Mouse (Mus musculus): ENCODE measurements around the gene Copg2. TPM values are rescaled to one million over a fixed set of nuclear protein-coding genes. Genes with fewer than 3 reads are reported as not detected.

Copg2 gene
- polyA plus RNA-seq (2012; rRNA removed) (5.2 and 7.8 TPM in 2 replicates), polyA plus RNA-seq (2014; fragmentation: Nextera tagmentation; extraction: Ambion mirVana) (6.8 and 9.1 TPM in 2 replicates)

DNA sequence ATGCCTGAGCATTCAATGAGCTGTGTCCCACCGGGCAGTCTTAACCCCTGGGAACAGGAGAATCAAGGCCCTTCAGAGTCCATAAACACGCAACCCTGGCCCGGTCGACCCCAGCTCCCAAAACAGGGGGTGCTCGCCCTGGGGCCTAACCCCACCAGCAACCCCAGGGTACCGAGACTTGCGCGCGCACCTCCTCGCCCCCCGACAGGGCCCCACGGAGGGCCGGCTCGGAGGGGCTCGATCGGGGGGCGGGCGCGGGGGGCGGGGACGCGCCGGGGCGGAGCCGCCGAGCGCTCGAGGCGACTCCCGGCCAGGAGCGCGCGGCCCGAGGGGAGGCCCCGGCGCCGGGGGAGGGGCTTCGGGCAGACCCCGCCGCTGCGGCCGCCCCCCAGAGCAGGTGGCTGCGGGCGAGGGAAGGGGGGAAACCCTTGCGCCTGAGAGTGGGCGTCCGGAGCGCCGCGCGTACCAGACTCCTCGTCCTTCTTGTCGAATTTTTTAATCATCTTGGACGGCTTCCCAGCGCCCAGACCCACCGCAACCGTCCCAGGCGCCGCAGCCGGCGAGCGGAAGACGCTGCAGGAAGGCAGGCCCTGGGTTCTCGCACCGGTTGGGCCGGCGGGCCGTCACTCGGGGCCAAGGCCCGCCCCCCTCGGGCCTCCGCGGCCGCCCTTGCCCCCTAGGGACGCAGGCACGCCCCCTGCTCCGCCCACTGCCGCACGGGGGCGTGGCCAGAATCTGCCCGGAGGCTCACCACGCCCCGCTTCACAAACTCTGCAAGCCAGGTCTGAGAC is at the start of gene Copg2:
TSS of gene Copg2 (minus strand) at position 600 of the 791 bp plus-strand sequence.
- peak within 1 kb of the TSS; percentile 94 for H3K9ac ChIP-seq (replicated peaks)
- H3K27ac ChIP-seq, result peak within 1 kb of the TSS; percentile 62
- DNase-seq (ENCODE audit: low read depth in 3 of 3, low spot score in 3 of 3) (peak; percentile 83 to 86 (median 84)), ATAC-seq (ENCODE audit: insufficient read depth) (peak; percentile 99)
- peaks cover 6 to 13% of the 10 kb centered on the region in 2 experiments for H3K4me1 ChIP-seq (replicated peaks; ENCODE audit: control insufficient read depth in 2 of 2, insufficient read depth in 2 of 2, low read length in 1 of 2)
- H3K9me3 ChIP-seq (ENCODE audit: control insufficient read depth, low read length), result no peaks in the 10 kb centered on the region
- no peaks in the 10 kb centered on the region for H3K36me3 ChIP-seq (replicated peaks; ENCODE audit: control insufficient read depth, insufficient read depth, low read depth)
- peak within 1 kb of the TSS; percentile 88 to 93 for H3K4me3 ChIP-seq (ENCODE audit: insufficient read depth in 1 of 2, low read depth in 2 of 2, low read length in 2 of 2)
- 2% methylated on average over 78 of the region's 83 CpGs for whole genome bisulfite sequencing (ENCODE audit: insufficient replicate concordance)
- TF ChIP-seq CTCF (IDR thresholded peaks at IDR 0.05; ENCODE audit: low read depth) (peak; percentile 21; the same call in 1 of the 2 replicates), EP300 (IDR thresholded peaks at IDR 0.05; ENCODE audit: low read depth) (no peak)
- H3K4me2 ChIP-seq (ENCODE audit: low read depth), result peak within 1 kb of the TSS; percentile 81
- H3K27me3 ChIP-seq (ENCODE audit: control insufficient read depth, insufficient read depth, low read length), result no peaks in the 10 kb centered on the region

DNA sequence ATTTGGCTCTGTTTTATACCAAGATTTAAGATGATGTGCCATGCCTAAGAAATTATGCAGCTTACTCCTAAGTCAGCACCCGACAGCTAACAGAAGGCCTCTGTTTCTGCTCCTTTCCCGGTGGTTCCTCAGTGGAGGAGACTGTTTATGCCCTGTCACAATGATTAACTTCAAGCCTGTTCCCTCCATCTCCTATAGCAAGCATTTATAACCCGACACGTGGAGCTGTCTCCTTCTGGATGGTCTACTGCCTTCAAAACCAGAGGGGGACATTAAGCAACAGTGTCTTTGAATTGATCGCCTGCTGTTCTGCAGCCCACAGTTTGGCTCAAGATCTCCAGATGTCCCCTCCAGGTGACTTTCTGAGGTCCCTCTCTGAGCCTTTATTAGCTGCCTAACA is 42.7 kb upstream of the Copg2 start:
- no peaks in the 10 kb centered on the region for H3K27me3 ChIP-seq (ENCODE audit: control insufficient read depth, insufficient read depth, low read length)
- no peak overlapping the region for H3K4me3 ChIP-seq (ENCODE audit: insufficient read depth in 1 of 2, low read depth in 2 of 2, low read length in 2 of 2)
- DNase-seq (ENCODE audit: low read depth in 3 of 3, low spot score in 3 of 3) (no peak), ATAC-seq (ENCODE audit: insufficient read depth) (no peak)
- H3K9me3 ChIP-seq (ENCODE audit: control insufficient read depth, low read length), result no peaks in the 10 kb centered on the region
- WGBS (ENCODE audit: insufficient replicate concordance), result 47% methylated on average over 5 of the region's 5 CpGs
- H3K4me1 ChIP-seq (replicated peaks; ENCODE audit: control insufficient read depth in 2 of 2, insufficient read depth in 2 of 2, low read length in 1 of 2), result no peaks in the 10 kb centered on the region
- no peak for TF ChIP-seq EP300 (IDR thresholded peaks at IDR 0.05; ENCODE audit: low read depth)
- TF ChIP-seq CTCF (IDR thresholded peaks at IDR 0.05; ENCODE audit: low read depth), result no peak
- no peak overlapping the region for H3K27ac ChIP-seq
- H3K9ac ChIP-seq (replicated peaks), result no peak overlapping the region
- H3K4me2 ChIP-seq (ENCODE audit: low read depth), result no peak overlapping the region
- no peaks in the 10 kb centered on the region for H3K36me3 ChIP-seq (replicated peaks; ENCODE audit: control insufficient read depth, insufficient read depth, low read depth)

DNA sequence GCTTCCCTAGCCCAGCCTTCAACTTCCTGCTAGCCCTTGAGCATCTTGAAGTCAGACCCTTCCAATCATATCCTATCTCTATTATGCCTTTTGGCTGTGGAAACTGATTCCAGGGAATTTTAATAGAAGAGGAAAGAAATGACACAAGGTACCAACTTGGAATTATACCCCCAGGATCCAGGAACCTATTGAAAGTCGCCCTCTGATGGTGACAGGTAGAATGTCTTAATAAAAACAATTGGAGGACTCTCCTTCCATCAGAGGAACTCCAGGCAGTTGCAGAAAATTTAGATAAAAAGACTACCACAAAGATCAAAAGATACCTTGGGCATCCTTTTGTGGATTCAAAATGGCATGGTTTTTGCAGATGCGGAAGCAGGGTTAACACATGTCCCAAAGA is 26.2 kb upstream of the Copg2 start:
- TF ChIP-seq CTCF (IDR thresholded peaks at IDR 0.05; ENCODE audit: low read depth), result no peak
- TF ChIP-seq EP300 (IDR thresholded peaks at IDR 0.05; ENCODE audit: low read depth), result no peak
- Histone ChIP-seq H3K4me2 (ENCODE audit: low read depth) (no peak overlapping the region), H3K4me1 (replicated peaks; ENCODE audit: control insufficient read depth in 2 of 2, insufficient read depth in 2 of 2, low read length in 1 of 2) (no peaks in the 10 kb centered on the region), H3K9me3 (ENCODE audit: control insufficient read depth, low read length) (no peaks in the 10 kb centered on the region), H3K9ac (replicated peaks) (no peak overlapping the region), H3K27me3 (ENCODE audit: control insufficient read depth, insufficient read depth, low read length) (no peaks in the 10 kb centered on the region), H3K4me3 (ENCODE audit: insufficient read depth in 1 of 2, low read depth in 2 of 2, low read length in 2 of 2) (no peak overlapping the region), H3K36me3 (replicated peaks; ENCODE audit: control insufficient read depth, insufficient read depth, low read depth) (no peaks in the 10 kb centered on the region), H3K27ac (no peak overlapping the region)
- DNase-seq (ENCODE audit: low read depth in 3 of 3, low spot score in 3 of 3) (no peak), ATAC-seq (ENCODE audit: insufficient read depth) (no peak)
- WGBS (ENCODE audit: insufficient replicate concordance), result 45% methylated on average over 2 of the region's 2 CpGs

DNA sequence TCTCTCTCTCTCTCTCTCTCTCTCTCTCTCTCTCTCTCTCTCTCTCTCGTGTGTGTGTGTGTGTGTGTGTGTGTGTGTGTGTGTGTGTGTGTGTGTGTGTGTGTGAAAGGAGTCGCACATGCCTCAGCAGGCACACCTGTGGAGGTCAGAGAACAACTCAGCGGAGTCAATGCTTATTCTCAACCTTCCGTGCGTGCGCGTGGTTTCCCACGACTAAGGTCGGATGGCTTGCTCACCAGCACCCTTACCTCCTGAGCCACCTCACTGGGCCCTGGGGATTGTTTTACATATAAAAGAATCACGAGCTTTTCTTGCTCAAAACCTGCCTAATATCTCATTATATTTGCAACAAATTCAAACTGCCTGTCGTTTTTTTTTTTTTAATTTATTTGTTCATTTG is 25.2 kb upstream of the Copg2 start:
- DNase-seq (ENCODE audit: low read depth in 3 of 3, low spot score in 3 of 3) (no peak), ATAC-seq (ENCODE audit: insufficient read depth) (no peak)
- no peak for TF ChIP-seq EP300 (IDR thresholded peaks at IDR 0.05; ENCODE audit: low read depth)
- no peak for TF ChIP-seq CTCF (IDR thresholded peaks at IDR 0.05; ENCODE audit: low read depth)
- no peaks in the 10 kb centered on the region for H3K4me1 ChIP-seq (replicated peaks; ENCODE audit: control insufficient read depth in 2 of 2, insufficient read depth in 2 of 2, low read length in 1 of 2)
- H3K27me3 ChIP-seq (ENCODE audit: control insufficient read depth, insufficient read depth, low read length), result no peaks in the 10 kb centered on the region
- no peak overlapping the region for H3K27ac ChIP-seq
- H3K9ac ChIP-seq (replicated peaks), result no peak overlapping the region
- H3K4me2 ChIP-seq (ENCODE audit: low read depth), result no peak overlapping the region
- H3K4me3 ChIP-seq (ENCODE audit: insufficient read depth in 1 of 2, low read depth in 2 of 2, low read length in 2 of 2), result no peak overlapping the region
- no peaks in the 10 kb centered on the region for H3K9me3 ChIP-seq (ENCODE audit: control insufficient read depth, low read length)
- WGBS (ENCODE audit: insufficient replicate concordance), result 62% methylated on average over 10 of the region's 11 CpGs
- no peaks in the 10 kb centered on the region for H3K36me3 ChIP-seq (replicated peaks; ENCODE audit: control insufficient read depth, insufficient read depth, low read depth)

DNA sequence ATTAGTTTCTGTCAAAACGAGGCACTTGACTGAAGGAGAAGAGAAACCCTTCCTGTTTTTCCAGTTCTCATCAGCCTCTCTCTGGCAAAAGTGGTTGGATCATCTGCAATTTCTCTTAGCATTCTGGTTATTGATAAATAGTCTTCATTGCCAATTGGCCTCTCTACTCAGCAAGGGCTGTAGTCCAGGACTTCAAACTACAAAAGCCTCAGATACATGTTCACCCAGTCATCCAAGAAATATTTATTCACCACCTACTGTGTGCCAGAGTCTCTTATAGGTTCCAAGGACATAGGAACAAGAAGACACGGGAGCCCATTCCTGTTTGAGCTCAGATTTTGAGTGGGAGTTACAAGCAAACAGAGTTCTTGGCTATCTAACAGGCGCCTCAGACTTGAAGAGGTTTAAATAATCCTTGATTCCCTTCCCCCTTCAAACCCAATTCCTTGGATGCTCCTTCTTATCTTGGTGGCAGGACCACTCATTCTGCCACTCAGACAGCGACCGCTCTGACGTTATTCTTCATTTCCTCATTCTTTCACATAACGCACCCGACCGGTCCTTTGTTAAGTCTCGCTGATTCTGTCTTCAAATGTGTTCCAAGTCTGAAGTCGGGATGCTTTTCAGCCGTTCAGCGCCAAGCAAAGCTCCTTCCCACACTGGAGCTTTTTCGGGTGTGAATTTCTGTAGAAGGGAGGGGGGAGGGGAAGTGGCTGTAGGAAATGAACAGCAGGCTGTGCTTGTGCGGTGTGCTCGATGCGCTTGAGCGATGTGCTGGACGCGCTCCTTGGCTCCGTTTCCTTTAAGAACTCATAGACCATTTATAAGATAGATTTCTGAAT is 24.5 kb upstream of the Copg2 start:
- Histone ChIP-seq H3K27ac (no peak overlapping the region), H3K4me1 (replicated peaks; ENCODE audit: control insufficient read depth in 2 of 2, insufficient read depth in 2 of 2, low read length in 1 of 2) (no peaks in the 10 kb centered on the region), H3K27me3 (ENCODE audit: control insufficient read depth, insufficient read depth, low read length) (no peaks in the 10 kb centered on the region), H3K9me3 (ENCODE audit: control insufficient read depth, low read length) (no peaks in the 10 kb centered on the region), H3K36me3 (replicated peaks; ENCODE audit: control insufficient read depth, insufficient read depth, low read depth) (no peaks in the 10 kb centered on the region), H3K9ac (replicated peaks) (no peak overlapping the region), H3K4me2 (ENCODE audit: low read depth) (no peak overlapping the region), H3K4me3 (ENCODE audit: insufficient read depth in 1 of 2, low read depth in 2 of 2, low read length in 2 of 2) (no peak overlapping the region)
- DNase-seq (ENCODE audit: low read depth in 3 of 3, low spot score in 3 of 3) (no peak), ATAC-seq (ENCODE audit: insufficient read depth) (no peak)
- WGBS (ENCODE audit: insufficient replicate concordance), result 51% methylated on average over 21 of the region's 21 CpGs
- TF ChIP-seq CTCF (IDR thresholded peaks at IDR 0.05; ENCODE audit: low read depth), result no peak
- no peak for TF ChIP-seq EP300 (IDR thresholded peaks at IDR 0.05; ENCODE audit: low read depth)

All from liver, embryonic 14.5 days (tissue).